Mouse (Mus musculus) cerebellum, adult 2 months (tissue): ENCODE measurements around the gene Clec10a. TPM values are rescaled to one million over a fixed set of nuclear protein-coding genes. Genes with fewer than 3 reads are reported as not detected.
"Not testable (repeated sequence)": the region's sequence is repeated elsewhere in the genome, so short reads cannot be mapped to it uniquely, and the experiment has no call there.

ENCODE experiments used
- DNase-seq, 2 experiments: peaks; one replicate each; pipeline ENCODE4 v3.0.0; 2021
- H3K27ac ChIP-seq: fragments of 200-500 bp; 2 replicates; pipeline ENCODE4 v1.5.1; 2012; ENCODE audit warnings: low read length, control low read depth, inconsistent platforms; ENCODE audit not compliant: insufficient read depth
- H3K27me3 ChIP-seq: fragments of 200-500 bp; 2 replicates; pipeline ENCODE4 v1.6.1; 2012; ENCODE audit warnings: inconsistent platforms, mild to moderate bottlenecking, low read length, moderate library complexity; ENCODE audit not compliant: control insufficient read depth, insufficient read depth
- H3K4me1 ChIP-seq: fragments of 200-500 bp; 2 replicates; pipeline ENCODE4 v1.6.1; 2011; ENCODE audit warnings: low read length; ENCODE audit not compliant: control insufficient read depth, insufficient read depth
- H3K4me3 ChIP-seq: fragments of 200-500 bp; replicated peaks from 2 replicates; pipeline ENCODE3; 2011; ENCODE audit warnings: mild to moderate bottlenecking, low read depth, low read length, control low read depth; ENCODE audit not compliant: insufficient read depth
- CTCF ChIP-seq: fragments of 200-500 bp; IDR thresholded peaks from 2 replicates; pipeline ENCODE4 v1.5.1; 2011; ENCODE audit warnings: low read depth, mild to moderate bottlenecking, control low read depth, low read length, moderate library complexity, borderline replicate concordance; ENCODE audit not compliant: insufficient read depth
- POLR2A ChIP-seq: fragments of 200-500 bp; IDR thresholded peaks from 2 replicates; pipeline ENCODE4 v1.6.1; 2011; ENCODE audit warnings: low read length, control low read depth, borderline replicate concordance; ENCODE audit not compliant: insufficient read depth
- WGBS: fragments of 180-500 bp; shearing (Covaris S2); methylation state at CpG from one replicate; pipeline ENCODE4 v1.1.7; 2018; 5-methylcytosine and 5-hydroxymethylcytosine counted together
- polyA plus RNA-seq: library from polyadenylated mRNA; depleted of rRNA; stranded (reverse); fragments of >200 nt; gene quantifications from 2 replicates; pipeline ENCODE4 v1.2.3, GENCODE M21; 2012; rRNA removed

Gene Clec10a
- polyA plus RNA-seq, result 1.2 and 1.4 TPM in 2 replicates

GRCm38 (mm10) chr11:70155897-70156296 lies at the start of gene Clec10a:
Gene Clec10a (plus strand): TSS chr11:70156197.
- WGBS, result no CpG with 5 or more reads among the region's 5 CpGs
- DNase-seq, H3K4me3 ChIP-seq, H3K27me3 ChIP-seq, H3K27ac ChIP-seq, H3K4me1 ChIP-seq: not testable (repeated sequence)

DNA sequence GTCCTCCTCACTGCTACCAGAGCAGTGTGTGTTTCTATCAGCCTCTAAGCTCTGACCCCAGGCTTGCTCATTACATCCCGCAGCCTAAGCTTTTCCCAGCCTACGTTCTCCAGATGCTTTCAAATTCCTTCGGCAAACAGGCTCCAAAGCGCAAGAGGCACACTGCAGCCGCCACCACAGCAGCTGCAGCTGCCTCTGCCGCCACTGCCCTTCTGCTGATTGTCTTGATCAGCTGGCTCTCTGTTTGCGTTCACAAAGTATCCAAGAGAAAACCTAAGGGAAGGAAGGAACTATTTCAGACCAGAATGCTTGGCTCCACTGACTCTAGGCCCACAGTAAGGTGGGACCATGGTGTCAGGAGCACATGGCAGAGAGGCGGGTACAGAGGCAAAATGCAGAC lies 48.9 kb upstream of the Clec10a start:
- TF ChIP-seq POLR2A (no peak), CTCF (no peak)
- no peak overlapping the region for H3K4me3 ChIP-seq
- no peak for DNase-seq
- WGBS, result 68% methylated on average over 8 of the region's 8 CpGs
- no peaks in the 10 kb centered on the region for H3K4me1 ChIP-seq
- no peak overlapping the region for H3K27ac ChIP-seq
- no peaks in the 10 kb centered on the region for H3K27me3 ChIP-seq

- Histone ChIP-seq H3K4me3 (no peak overlapping the region), H3K27ac (no peak overlapping the region), H3K27me3 (no peaks in the 10 kb centered on the region), H3K4me1 (no peaks in the 10 kb centered on the region)
- peak in 1 of 2 experiments; percentile 14 for DNase-seq
- WGBS, result 74% methylated on average over 3 of the region's 3 CpGs
- TF ChIP-seq CTCF, result peak; percentile 43; the same call in 1 of the 2 replicates
- TF ChIP-seq POLR2A, result no peak
These were observed 45.9 kb upstream of the Clec10a start for GRCm38 (mm10) chr11:70110146-70110545.

- no peak for DNase-seq
- TF ChIP-seq CTCF (no peak), POLR2A (no peak)
- Histone ChIP-seq H3K4me1 (no peaks in the 10 kb centered on the region), H3K4me3 (no peak overlapping the region), H3K27ac (no peak overlapping the region), H3K27me3 (no peaks in the 10 kb centered on the region)
- 53% methylated on average over 4 of the region's 4 CpGs for WGBS
These were observed 41.4 kb upstream of the Clec10a start for GRCm38 (mm10) chr11:70114562-70114961.

- no peaks in the 10 kb centered on the region for H3K4me1 ChIP-seq
- WGBS, result 92% methylated on average over 3 of the region's 3 CpGs
- H3K27ac ChIP-seq, result no peak overlapping the region
- TF ChIP-seq CTCF, result no peak
- TF ChIP-seq POLR2A, result no peak
- no peaks in the 10 kb centered on the region for H3K27me3 ChIP-seq
- DNase-seq, result no peak
- no peak overlapping the region for H3K4me3 ChIP-seq
These were observed 40.1 kb upstream of the Clec10a start for GRCm38 (mm10) chr11:70115901-70116300.

DNA sequence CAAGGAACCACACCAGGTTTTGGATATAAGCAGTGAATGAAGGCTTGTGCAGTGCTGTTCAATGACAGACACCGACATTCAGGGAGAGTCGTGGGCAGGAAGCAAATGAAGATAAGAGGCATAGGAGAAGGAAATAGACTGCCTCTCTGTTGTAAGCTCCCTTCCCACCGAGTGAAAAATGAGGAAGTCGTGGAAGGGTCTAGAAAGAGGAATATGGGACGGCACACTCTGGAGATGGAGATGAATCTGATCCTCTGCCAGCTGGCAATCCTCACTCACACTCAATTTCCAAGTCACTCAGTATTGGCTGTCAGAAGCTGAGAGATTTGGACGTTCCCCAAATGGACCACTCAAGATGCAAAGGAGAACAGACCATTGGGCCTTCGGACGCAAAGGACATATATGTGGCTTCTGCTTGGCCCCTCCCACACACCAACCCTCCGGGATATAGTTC lies 26.0 kb upstream of the Clec10a start, which contains the start of gene Mgl2:
TSS of gene Mgl2 (plus strand) at position 404 of the 454 bp plus-strand sequence.
- Histone ChIP-seq H3K4me3 (no peak within 1 kb of the TSS), H3K4me1 (no peaks in the 10 kb centered on the region), H3K27ac (no peak within 1 kb of the TSS), H3K27me3 (no peaks in the 10 kb centered on the region)
- WGBS, result 35% methylated on average over 9 of the region's 9 CpGs
- no peak for DNase-seq
- TF ChIP-seq POLR2A (no peak), CTCF (no peak)

- WGBS, result 66% methylated on average over 3 of the region's 3 CpGs
- not testable (repeated sequence) for H3K4me1 ChIP-seq, H3K27me3 ChIP-seq, H3K27ac ChIP-seq, H3K4me3 ChIP-seq, DNase-seq
These were observed 21.0 kb upstream of the Clec10a start for GRCm38 (mm10) chr11:70135001-70135400.

GRCm38 (mm10) chr11:70135925-70136324 lies 20.1 kb upstream of the Clec10a start:
- not testable (repeated sequence) for H3K27ac ChIP-seq, H3K4me1 ChIP-seq, H3K27me3 ChIP-seq, H3K4me3 ChIP-seq
- 40% methylated on average over 8 of the region's 8 CpGs for WGBS
- peak; percentile 25 to 34 for DNase-seq

DNA sequence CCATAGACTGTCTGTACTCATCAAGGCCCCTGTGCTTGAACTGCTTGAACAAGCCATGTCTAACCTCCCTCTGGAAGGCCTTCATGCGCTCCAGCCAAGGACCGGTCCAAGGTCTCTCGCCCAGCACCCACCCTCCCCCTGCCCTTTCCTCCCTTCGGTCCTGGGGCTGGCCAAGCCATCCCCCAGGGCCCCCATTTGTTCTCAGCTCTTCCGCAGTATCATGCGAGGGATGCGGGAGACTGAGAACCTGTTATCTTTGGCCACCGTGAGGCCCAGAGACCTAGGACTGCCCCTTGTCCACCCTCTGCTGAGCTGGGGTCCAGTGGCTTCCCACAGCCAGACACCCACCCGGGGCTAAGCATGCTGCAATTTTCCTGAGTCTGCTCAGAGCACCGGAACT lies 16.8 kb upstream of the Clec10a start:
- no peaks in the 10 kb centered on the region for H3K27me3 ChIP-seq
- no peaks in the 10 kb centered on the region for H3K4me1 ChIP-seq
- no peak for DNase-seq
- no peak for TF ChIP-seq CTCF
- no peak for TF ChIP-seq POLR2A
- no peak overlapping the region for H3K4me3 ChIP-seq
- whole genome bisulfite sequencing, result 83% methylated on average over 10 of the region's 10 CpGs
- no peak overlapping the region for H3K27ac ChIP-seq
